Mouse (Mus musculus): ENCODE results near the gene Nceh1. TPM values are rescaled to one million over a fixed set of nuclear protein-coding genes. Genes with fewer than 3 reads are reported as not detected.
"Not testable (repeated sequence)": the region's sequence is repeated elsewhere in the genome, so short reads cannot be mapped to it uniquely, and the experiment has no call there.

The Nceh1 gene
- total RNA-seq, 2 experiments from 2014 or later, result 79.8 to 82.2 TPM

DNA sequence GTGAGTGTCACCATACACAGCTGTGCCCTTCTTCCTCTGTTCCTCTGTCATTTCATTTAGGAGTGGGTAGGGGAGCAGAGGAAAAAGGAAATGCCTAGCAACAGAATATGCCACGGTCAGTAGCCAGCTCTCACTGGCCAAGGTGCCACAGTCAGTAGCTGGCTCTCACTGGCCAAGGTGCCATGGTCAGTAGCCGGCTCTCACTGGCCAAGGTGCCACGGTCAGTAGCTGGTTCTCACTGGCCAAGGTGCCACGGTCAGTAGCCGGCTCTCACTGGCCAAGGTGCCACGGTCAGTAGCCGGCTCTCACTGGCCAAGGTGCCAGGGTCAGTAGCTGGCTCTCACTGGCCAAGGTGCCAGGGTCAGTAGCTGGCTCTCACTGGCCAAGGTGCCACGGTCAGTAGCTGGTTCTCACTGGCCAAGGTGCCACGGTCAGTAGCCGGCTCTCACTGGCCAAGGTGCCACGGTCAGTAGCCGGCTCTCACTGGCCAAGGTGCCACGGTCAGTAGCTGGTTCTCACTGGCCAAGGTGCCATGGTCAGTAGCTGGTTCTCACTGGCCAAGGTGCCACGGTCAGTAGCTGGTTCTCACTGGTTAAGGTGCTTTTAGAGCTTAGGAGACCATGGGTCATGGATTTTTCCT, 96.6 kb downstream of the Nceh1 start:
- DNase-seq (ENCODE audit: low spot score in 2 of 2), result not testable (repeated sequence)

DNA sequence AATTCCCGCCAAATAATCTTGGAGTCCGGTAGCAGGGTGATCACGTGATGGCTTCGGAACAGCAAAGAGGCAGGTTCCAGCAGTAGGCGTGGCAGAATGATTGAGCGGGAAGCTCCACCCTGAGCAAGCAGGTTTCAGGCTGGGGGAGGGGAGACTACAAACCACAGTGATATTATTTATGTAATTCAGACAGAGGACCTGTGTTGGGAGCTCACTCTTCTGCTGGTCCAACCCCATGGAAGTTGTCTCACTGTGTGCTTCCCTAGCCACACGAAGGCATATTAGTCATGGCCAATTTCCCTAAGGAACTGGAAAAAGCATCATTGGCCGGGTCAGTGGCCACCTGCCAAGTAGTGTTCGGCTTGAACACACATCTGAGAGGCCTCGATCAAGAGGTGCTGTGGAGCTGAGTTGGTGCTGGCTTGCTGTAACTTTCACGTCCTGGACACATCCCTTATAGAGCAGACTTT, 97.5 kb downstream of the Nceh1 start:
- DNase-seq (ENCODE audit: low spot score in 2 of 2), result no peak

DNA sequence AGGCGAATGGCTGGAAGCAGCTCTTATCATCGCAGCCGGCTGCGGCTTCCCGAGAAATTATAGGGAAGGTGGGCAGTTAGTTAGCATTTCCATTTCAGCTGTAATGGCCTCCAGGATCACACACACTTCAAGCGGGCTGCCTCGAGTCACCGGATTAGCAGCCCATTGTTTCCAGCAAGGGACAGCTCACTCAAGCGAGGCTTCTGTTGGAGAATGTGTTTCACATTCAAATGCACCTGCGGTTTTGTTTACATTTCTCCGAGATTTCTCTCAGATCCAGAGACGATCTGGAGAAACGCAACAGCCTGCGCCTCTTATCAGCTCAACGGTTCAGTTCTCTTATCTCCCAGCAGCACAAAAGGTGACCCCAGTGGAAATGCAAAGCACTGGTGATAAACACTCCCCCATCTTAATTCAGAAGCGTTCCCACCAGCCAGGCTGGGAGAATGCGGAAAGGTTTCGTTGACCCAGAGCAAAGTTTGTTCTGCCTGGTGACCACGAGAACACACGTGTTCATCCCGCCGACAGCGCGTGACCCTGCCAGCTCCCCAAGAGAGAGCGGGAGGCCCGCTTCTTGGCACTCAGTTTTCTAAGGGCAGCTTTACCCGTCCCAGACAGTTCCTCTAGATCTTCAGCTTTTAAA, 100.4 kb downstream of the Nceh1 start:
- no peak for DNase-seq (ENCODE audit: low spot score in 2 of 2)

DNA sequence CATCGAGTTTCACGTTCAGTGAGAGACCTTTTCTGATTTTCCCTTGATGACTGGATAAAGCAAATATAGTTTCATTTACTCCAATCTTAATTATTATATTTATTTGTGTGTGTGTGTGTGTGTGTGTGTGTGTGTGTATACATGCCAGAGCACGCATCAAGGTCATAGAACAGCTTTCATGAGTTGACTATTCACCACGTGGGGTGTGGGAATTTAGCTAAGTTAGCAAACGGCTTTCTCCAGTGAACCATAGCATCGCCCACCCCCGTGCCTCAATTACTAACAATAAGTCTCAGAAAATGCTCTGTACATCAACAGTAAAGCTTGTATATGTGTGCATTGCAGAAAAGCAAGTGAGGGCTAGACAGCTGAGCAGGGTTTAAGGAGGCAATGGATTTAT, 101.0 kb downstream of the Nceh1 start:
- DNase-seq (ENCODE audit: low spot score in 2 of 2), result no peak

DNA sequence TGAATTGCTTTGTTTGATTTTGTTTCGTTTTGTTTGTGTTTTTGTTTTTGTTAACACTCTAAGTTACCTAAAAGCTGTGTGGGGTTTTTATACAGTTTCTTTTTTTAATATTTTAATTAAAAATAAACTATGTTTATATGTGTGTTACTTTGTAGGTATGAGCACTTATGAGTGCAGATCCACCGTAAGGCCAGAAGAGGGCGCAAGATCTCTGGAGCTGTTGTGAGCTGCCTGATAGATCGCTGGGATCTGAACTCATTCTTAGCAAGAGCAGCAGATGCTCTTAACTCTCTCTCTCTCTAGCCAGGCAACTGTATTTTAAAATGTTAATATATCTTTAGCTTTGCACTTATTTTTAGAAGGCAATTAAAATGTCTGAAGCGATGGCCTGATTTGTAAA, 101.5 kb downstream of the Nceh1 start:
- DNase-seq (ENCODE audit: low spot score in 2 of 2), result no peak

DNA sequence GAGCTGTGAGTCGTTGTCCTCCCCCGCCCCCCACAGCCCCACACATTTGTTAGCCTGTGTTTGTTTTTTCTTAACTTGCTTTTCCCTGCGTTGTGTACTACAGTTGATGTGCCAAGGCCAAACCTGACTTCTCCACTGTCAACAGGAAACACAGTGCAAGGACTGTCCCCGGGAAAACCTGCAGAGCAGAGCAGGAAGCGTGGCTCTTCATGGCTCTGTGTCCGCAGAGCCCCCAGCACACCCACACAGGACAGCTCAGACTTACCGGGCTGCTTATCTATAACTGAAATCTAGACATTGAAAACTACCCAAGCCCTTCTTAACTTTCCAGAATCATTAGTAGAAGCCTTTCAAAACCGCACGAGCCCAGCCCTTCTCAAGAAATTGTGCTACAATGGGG, 102.3 kb downstream of the Nceh1 start:
- no peak for DNase-seq (ENCODE audit: low spot score in 2 of 2)

DNA sequence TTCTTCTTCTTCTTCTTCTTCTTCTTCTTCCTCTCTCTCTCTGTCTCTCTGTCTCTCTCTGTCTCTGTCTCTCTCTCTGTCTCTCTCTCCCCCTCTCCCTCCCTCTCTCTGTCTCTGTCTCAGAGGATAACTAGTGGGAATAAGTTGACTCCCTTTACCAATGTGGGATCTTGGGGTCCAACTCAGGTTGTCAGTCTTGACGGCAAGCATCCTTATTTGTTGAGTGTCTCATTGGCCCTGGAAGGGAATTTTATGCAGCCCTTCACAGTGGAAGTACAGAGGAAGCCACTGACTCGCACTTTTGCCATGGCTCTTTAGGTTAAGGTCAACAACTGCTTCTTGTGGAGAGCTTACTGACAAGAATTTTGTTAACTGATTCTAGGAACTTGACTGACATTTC, 105.5 kb downstream of the Nceh1 start:
- DNase-seq (ENCODE audit: low spot score in 2 of 2), result no peak

DNA sequence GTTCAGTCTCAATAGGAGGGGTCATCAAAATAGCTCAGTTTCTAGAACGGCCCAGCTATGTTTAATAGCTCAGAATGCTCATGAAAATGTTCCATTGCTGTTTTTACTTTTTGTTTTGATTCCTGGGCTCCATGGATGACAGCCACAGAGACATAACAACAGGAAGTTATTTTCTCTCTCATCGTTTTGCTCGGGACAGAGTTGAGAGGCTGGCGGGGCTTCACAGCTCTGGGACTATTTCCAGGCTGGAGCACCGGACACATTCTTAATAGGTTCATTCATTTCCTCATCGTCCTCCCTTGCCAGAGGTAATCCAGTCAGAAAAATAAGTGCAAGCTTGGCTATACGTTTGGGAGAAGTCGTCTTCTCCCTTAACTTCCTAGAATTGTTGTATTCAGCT, 106.1 kb downstream of the Nceh1 start:
- no peak for DNase-seq (ENCODE audit: low spot score in 2 of 2)

DNA sequence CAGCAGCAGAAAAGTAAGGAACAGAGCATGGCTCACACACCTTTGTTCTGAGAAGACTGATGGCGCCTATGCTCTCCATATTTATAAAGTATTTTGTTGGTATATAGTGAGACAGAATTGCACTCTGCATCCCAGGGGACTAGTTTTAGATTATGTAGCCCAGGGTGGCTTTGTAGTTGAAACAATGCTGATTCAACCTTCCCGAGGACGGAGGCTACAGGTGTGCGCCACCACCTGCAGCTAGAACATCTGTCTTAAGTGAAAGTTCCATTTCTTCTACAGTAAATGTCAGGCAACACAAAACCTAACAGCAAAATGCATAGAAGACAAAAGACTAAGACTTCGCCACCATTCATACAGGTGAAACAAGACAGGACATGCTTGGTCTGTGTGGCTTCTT, 107.5 kb downstream of the Nceh1 start:
- DNase-seq (ENCODE audit: low spot score in 2 of 2), result no peak

DNA sequence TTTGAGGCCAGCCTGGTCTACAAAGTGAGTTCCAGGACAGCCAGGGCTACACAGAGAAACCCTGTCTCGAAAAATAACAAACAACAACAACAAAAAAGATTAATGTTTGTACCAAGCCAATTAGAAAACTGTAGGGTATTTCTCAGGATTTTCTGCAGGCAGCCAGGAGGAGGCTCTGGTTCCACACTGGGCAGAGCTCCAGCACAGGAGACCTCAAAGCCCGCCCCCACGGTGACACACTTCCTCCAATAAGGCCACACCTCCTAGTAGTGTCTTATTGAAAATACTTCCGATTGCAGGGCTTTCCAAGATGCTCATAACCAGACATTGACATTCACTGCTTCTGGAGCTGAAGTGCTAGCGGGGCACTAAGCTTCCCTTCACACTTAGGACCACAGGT, 108.2 kb downstream of the Nceh1 start:
- DNase-seq (ENCODE audit: low spot score in 2 of 2), result not testable (repeated sequence)

DNA sequence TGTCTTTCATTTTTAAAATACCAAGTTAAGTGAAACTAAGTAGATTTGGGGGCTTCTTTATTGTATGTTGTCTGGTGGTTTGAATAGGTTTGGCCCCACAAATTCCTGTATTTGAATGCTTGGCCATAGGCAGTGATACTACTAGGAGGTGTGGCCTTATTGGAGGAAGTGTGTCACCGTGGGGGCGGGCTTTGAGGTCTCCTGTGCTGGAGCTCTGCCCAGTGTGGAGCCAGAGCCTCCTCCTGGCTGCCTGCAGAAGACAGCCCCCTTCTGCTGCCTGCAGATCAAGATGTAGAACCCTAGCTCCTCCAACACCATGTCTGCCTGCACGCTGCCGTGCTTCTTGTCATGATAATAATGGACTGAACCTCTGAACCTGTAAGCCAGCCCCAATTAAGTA, 108.6 kb downstream of the Nceh1 start:
- DNase-seq (ENCODE audit: low spot score in 2 of 2), result not testable (repeated sequence)

DNA sequence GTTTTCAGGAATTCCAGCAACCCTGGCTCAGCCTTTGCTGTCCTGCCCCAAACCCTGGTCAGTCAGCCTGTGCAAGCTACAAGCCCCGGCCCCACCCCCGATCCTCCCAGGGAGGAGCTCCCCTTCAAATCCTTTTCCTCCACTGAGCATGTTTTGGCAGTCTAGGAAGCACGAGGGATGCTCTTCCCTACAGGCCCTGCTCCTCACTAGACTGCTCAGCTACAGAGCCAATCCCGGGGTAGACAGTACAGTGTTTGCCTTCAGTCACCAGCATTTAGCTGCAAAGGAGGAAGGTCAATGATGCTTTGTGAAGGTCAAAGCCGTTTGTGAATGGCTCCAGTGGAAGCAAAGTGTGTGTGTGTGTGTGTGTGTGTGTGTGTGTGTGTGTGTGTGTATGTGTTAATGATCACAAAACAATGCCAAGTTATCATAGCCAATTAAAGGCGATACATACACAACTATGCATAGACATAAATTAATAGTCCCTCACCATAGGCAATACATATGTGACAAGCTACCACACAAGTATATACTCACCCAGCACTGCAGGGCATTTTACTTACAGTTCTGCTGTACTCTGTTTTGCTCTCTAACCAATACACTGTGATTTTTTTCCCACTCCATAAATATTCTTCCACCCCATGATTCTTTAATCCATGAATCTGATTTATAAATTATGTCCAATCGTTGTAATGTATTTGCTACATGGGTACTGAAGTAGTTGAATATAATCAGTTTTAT, 111.0 kb downstream of the Nceh1 start:
- no peak for DNase-seq (ENCODE audit: low spot score in 2 of 2)

DNA sequence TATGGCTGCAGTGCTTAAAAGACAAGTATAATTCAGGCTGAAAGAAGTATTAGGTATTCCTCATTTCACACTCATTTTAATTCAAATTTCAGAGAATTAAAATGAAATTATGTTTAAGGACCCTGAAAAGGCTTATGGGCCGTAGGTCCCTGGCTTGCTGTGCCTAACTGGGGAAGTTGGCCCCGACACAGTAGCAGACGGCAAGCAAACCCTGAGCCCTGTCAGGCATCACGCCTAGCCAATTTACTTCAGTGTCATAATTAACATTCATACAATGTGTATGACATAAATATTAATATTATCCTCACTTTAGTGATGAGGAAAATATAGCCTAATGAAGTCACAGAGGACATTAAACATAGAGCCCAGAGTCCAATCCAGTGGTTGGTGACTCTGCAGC, 117.7 kb downstream of the Nceh1 start:
- DNase-seq (ENCODE audit: low spot score in 2 of 2), result no peak

DNA sequence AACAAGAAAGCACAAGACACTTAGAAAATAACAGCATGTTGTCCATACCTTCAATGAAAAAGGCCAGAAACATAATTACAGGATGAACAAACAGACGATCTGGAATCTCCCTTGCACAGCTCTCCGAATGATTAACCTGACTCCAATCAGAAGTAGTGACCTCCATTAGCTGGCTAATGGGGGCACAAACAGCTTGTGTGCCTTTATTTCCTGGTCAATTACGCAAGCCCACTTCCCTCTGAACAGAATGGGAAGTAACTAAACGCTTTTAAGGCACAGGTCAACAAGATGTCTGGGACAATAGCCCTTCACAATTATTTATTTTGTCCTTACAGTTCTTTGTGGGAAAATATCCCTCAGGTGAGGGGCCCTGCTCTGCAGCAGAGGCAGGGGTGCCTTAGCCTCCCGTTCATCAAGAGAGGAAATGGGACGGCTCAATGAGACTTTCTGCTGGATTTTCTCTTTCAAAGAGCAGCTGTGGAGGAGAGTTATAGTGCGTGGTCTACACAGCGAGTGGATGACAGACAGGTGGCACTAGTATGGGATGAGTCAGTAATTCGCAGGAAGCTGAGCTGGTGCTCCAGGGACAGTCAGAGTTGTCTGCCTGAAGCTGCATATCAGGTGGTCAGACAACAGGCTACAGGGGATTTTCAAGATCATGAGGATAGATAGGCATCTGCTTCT, 119.7 kb downstream of the Nceh1 start:
- DNase-seq (ENCODE audit: low spot score in 2 of 2), result no peak

DNA sequence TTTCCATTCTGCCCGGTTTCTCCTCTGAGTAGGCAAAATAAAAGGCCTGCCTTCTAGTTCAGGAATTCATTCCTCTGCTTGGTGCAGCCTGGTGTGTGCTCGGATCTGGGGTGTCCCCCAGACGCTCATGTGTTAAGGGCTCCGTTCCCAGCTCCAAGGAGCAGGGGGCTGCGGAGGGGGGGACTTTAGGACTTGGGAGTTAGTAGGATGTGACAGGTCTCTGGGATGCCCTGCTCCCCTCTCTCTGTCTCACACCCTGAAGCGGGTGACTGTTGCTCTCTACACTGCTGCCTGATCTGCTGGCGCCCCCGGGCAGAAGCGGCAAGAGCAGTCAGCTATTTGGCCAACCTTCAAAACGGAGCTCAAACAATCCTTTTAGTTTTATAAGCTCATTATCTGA, 124.0 kb downstream of the Nceh1 start:
- no peak for DNase-seq (ENCODE audit: low spot score in 2 of 2)

DNA sequence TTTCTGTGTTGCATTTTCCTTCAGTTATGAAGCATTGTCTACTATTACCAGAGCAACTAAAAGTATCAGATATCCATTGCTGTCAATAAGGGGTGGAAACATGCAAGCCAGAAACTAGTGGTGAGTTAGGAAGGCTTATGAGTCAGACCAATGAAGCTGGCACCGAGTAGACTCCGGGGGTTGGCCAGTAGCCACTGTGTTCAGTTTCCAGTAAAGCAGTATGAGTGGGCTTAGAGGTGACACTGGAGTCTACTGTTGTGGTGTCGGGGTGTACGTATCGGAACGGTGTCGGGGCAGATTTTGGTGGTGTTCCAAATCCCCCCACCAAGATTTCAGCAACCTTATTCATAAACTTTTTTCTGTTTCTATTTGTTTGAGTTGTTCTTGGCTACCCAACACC, 128.2 kb downstream of the Nceh1 start:
- DNase-seq (ENCODE audit: low spot score in 2 of 2), result peak in 1 of 2 experiments; percentile 33

DNA sequence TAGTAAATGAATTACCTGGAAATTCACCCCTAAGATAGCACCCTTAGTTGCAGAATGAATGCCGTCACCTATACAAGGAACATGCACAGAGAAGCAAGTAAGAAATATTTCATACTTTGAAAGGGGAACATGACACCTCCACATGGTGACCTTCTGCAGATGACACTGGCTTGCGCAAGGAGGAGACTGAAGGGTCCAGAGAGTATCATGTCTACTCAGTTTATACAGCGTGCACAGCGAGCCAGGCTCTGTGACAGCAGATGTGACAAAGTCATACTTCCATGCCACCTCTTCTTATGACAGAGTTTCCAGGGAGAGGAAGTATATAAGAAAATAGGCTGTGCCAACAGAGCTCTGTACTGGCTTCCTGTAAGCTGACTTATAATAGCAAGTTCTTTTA, 128.7 kb downstream of the Nceh1 start:
- DNase-seq (ENCODE audit: low spot score in 2 of 2), result no peak

DNA sequence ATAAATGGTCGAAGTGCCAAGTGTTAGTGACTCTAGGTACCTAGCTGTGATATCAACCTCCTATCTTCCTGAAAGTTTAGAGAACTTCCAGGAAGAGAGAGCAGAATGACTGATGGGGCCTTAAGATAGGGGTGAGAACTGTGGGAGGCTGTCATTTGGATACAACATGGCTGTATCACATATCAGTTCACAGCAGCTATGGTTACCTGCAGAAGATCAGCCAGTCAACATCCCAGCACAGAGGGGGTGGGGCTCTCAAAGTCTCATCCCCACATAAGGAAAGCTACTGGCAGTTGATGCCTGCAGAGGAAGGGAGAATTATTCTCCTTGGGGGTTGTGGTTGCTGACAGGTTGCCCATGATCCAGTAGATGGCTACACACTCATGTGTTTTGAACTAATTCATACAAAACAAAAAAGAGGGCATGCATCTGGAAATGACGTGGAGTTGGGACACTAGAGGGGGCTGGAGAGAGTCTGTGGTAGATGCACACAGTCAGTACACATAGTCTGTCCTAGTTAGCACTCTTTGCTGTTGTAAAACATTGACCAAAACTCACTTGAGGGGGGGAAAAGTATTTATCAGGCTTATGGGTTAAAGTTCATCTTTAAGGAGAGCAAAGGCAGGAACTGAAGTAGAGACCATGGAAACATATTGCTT, 131.9 kb downstream of the Nceh1 start:
- no peak for DNase-seq (ENCODE audit: low spot score in 2 of 2)

DNA sequence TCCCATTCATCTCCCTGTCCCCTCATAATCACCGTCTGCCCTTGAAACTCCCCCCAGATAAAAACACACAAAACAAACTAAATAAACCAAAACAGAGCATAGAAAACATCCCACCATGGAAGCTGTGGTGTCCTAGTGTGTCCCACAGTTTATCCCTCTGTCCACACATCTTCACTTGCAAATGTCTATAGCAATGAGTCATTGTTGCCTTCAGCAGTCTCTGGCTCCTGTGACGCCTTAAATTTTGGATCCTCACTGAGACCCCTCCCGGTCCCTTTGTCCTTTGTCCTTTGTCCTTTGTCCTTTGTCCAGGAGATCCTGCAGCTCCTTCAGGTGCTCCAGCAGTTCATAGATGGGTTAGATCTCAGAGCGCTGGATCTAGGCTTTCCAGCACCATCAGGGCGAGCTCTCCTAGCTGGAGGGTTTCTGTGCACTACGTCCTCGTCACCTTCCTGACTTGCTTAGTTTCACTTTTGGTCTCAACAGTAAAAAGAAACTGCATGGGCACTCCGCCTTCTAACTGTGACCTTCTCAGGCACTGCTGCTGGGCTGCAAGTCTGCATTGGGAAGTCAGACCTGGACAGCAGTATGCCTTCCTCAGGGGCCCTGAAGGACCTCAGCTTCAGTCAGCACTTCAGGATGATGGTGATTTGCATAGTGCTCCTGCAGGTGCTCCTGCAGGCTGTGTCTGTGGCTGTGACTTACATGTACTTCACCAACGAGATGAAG, 134.0 kb downstream of the Nceh1 start, which contains the start of gene Tnfsf10:
Gene Tnfsf10 (plus strand): TSS at position 470 of the 729 bp plus-strand sequence.
- no peak for DNase-seq (ENCODE audit: low spot score in 2 of 2)

DNA sequence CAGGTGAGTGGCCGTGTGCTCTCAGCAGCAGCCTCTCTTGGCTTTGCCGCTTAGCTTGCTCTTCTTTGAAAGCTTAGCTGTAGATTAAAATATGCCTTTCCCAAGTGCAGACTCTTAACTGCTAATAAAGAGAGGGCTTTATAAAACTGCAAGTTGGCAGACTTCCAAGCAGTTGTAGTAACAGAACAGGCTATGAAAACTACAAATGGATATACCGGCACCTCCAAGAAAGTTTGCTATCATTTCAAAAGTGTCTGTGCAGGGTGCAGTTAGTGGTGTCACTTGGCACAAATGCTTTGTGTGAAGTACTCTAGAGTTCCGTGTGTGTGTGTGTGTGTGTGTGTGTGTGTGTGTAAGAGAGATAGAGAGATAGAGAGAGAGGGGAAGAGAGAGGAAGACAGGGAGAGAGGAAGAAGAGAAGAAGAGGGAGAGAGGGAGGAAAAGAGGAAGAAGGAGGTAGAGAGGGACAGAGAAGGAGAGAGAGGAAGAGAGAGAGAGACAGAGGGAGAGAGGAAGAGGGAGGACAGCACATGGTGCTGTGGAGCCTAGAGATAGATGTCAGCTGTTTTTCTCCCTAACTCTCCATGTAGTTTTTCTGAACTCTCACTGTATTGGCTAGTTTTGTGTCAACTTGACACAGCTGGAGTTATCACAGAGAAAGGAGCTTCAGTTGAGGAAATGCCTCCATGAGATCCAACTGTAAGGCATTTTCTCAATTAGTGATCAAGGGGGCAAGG, 134.7 kb downstream of the Nceh1 start:
- no peak for DNase-seq (ENCODE audit: low spot score in 2 of 2)

All from layer of hippocampus, postnatal 10 days (tissue).